In the genomic region with DNA sequence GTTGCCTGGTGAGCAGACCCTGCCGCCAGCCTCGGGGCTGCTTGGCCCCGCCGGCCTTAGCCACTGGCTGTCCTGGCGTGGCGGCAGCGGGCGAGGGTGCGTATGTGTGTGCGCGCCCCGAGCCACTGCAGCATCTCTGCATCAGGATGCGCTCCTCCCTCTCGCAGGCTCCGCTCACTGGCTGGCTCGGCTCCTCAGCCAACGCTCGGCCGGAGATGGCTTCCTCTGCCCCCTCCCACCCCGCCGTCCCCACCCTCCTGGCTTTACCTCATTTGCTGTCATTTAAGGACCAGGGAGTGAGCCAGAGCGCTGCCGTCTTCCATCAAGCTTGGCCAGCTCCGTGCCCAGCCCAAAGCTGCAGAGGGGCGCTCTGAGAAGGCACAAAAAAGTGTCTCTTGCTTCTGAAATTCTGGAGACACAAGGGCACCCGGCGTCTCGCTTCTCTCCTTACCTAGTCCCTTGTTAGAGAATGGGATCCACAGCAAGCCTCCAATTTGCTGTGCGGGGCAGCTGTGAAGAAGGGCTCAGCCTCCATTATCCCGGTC, we compare ENCODE assay signal across 8 mouse cellular contexts. TPM values are rescaled to one million over a fixed set of nuclear protein-coding genes. Genes with fewer than 3 reads are reported as not detected.
A peak's percentile ranks its signal among the peaks of the same experiment; 100 is the strongest.
DNase-seq lines count a peak whose midpoint lies in the region; ATAC-seq and TF ChIP-seq lines count a peak whose summit lies in the region.

A gene (minus strand): TSS at position 495 of the 545 bp plus-strand sequence.

- H3K9me3 ChIP-seq in kidney, embryonic 14.5 days (ENCODE audit: control insufficient read depth, low read length): no peaks in the 10 kb centered on the region
- no peaks in the 10 kb centered on the region for H3K9me3 ChIP-seq in intestine, postnatal 0 days (ENCODE audit: control insufficient read depth)
- no peaks in the 10 kb centered on the region for H3K9me3 ChIP-seq in midbrain, embryonic 13.5 days

- H3K27me3 ChIP-seq in kidney, embryonic 14.5 days (ENCODE audit: control insufficient read depth, insufficient read depth, low read length): peaks cover 46% of the 10 kb centered on the region
- peaks cover 25% of the 10 kb centered on the region for H3K27me3 ChIP-seq in intestine, postnatal 0 days (replicated peaks; ENCODE audit: control insufficient read depth, insufficient read depth, low read length)
- H3K27me3 ChIP-seq in midbrain, embryonic 13.5 days: peaks cover 29% of the 10 kb centered on the region

- DNase-seq in kidney, adult 8-10 months: no peak
- DNase-seq in embryo, embryonic 9.5 days (ENCODE audit: extremely low spot score): peak; percentile 54
- no peak for DNase-seq in thymus, postnatal 0 days (ENCODE audit: low spot score)
- DNase-seq in adrenal gland, postnatal 36 days: no peak
- DNase-seq in gastrocnemius, postnatal 25 days: no peak

- 1% methylated on average over 25 of the region's 30 CpGs for WGBS in kidney, embryonic 14.5 days
- WGBS in intestine, postnatal 0 days: 5% methylated on average over 30 of the region's 30 CpGs
- 1% methylated on average over 30 of the region's 30 CpGs for WGBS in midbrain, embryonic 13.5 days

- peak; percentile 14; the same call in 1 of the 2 replicates for ATAC-seq in kidney, embryonic 14.5 days (ENCODE audit: low FRiP score, low TSS enrichment)
- no peak for ATAC-seq in intestine, postnatal 0 days
- ATAC-seq in midbrain, embryonic 13.5 days: peak; percentile 91

- H3K4me1 ChIP-seq in kidney, embryonic 14.5 days (ENCODE audit: control insufficient read depth, insufficient read depth, low read length): peaks cover 20% of the 10 kb centered on the region
- no peaks in the 10 kb centered on the region; the same call in 1 of the 2 replicates for H3K4me1 ChIP-seq in intestine, postnatal 0 days (replicated peaks; ENCODE audit: control insufficient read depth, insufficient read depth, low read length)
- H3K4me1 ChIP-seq in midbrain, embryonic 13.5 days (replicated peaks): peaks cover 65% of the 10 kb centered on the region

- no peak for TF ChIP-seq CTCF in intestine, postnatal 0 days (IDR thresholded peaks at IDR 0.05; ENCODE audit: low read depth)

- no peak within 1 kb of the TSS for H3K9ac ChIP-seq in kidney, embryonic 14.5 days (ENCODE audit: low read depth, low read length)
- H3K9ac ChIP-seq in intestine, postnatal 0 days (ENCODE audit: low read depth, low read length): no peak within 1 kb of the TSS
- peak within 1 kb of the TSS; percentile 80 for H3K9ac ChIP-seq in midbrain, embryonic 13.5 days (replicated peaks)

- H3K4me3 ChIP-seq in kidney, embryonic 14.5 days (ENCODE audit: low read length): peak within 1 kb of the TSS; percentile 28
- no peak within 1 kb of the TSS for H3K4me3 ChIP-seq in intestine, postnatal 0 days (ENCODE audit: low read depth, low read length)
- peak within 1 kb of the TSS; percentile 52 for H3K4me3 ChIP-seq in midbrain, embryonic 13.5 days (replicated peaks)

- peak within 1 kb of the TSS; percentile 49 for H3K4me2 ChIP-seq in kidney, embryonic 14.5 days (replicated peaks; ENCODE audit: low read depth, low read length)
- H3K4me2 ChIP-seq in intestine, postnatal 0 days (replicated peaks; ENCODE audit: low read depth): 0 out of 2 replicates have a peak within 1 kb of the TSS, but pooled peaks have one; percentile 17
- H3K4me2 ChIP-seq in midbrain, embryonic 13.5 days (replicated peaks): peak within 1 kb of the TSS; percentile 73

- H3K27ac ChIP-seq in kidney, embryonic 14.5 days (ENCODE audit: low read depth, low read length): no peak within 1 kb of the TSS
- H3K27ac ChIP-seq in intestine, postnatal 0 days (ENCODE audit: low read depth, low read length): no peak within 1 kb of the TSS
- peak within 1 kb of the TSS; percentile 90 for H3K27ac ChIP-seq in midbrain, embryonic 13.5 days

- no peaks in the 10 kb centered on the region for H3K36me3 ChIP-seq in kidney, embryonic 14.5 days (ENCODE audit: control insufficient read depth, insufficient read depth, low read length)
- H3K36me3 ChIP-seq in intestine, postnatal 0 days (ENCODE audit: control insufficient read depth, insufficient read depth): no peaks in the 10 kb centered on the region
- H3K36me3 ChIP-seq in midbrain, embryonic 13.5 days: no peaks in the 10 kb centered on the region

RNA-seq across cellular contexts. Expression of the gene that starts here (rescaled TPM):
- polyA plus RNA-seq in kidney, embryonic 14.5 days (2014; fragmentation: Nextera tagmentation; extraction: Ambion mirVana): 0.26 and 0.32 TPM in 2 replicates
- 0.14 and 0.29 TPM in 2 replicates for polyA plus RNA-seq in intestine, postnatal 0 days (2015; fragmentation: Nextera tagmentation; extraction: Ambion mirVana)
- 63.2 and 90.2 TPM in 2 replicates for polyA plus RNA-seq in midbrain, embryonic 13.5 days (2015; fragmentation: Nextera tagmentation; extraction: Ambion mirVana)
- 0.08 and 0.23 TPM in 2 replicates for polyA plus RNA-seq in thymus, postnatal 0 days (2015; fragmentation: Nextera tagmentation; extraction: Ambion mirVana)
- total RNA-seq in adrenal gland, postnatal 36 days (2021): not detected
- under 1 TPM; 0.05 to 0.35 TPM for total RNA-seq in gastrocnemius, postnatal 25 days (2021)

Comparison
In these comparisons a context has a peak if more than half of its experiments do, and no peak if none do; other contexts are left out.
1. RNA of the gene that starts here (polyA plus RNA-seq): 63.2 to 90.2 TPM in midbrain, embryonic 13.5 days; 0.26 to 0.32 TPM in kidney, embryonic 14.5 days, 0.08 to 0.23 TPM in thymus, postnatal 0 days and 0.14 to 0.29 TPM in intestine, postnatal 0 days; every median in the first group is over 10 times any median in the second.
2. Peak in ATAC-seq, H3K4me3 ChIP-seq and H3K4me2 ChIP-seq in kidney, embryonic 14.5 days; RNA of the gene not detected or under 1 TPM.
3. H3K4me2 ChIP-seq: peak in every context shown above with its lines; median percentile 73 in midbrain, embryonic 13.5 days; 49 in kidney, embryonic 14.5 days; 17 in intestine, postnatal 0 days.